Mouse (Mus musculus) lung, postnatal 10 days (tissue): ENCODE measurements around the gene Ankrd45.
"Not testable (repeated sequence)": the region's sequence is repeated elsewhere in the genome, so short reads cannot be mapped to it uniquely, and the experiment has no call there.

Source experiments
- DNase-seq: peaks from one replicate; pipeline ENCODE4 v3.0.0; 2021

Ankrd45 gene

GRCm38 (mm10) chr1:161142531-161143159, at the start of gene Ankrd45:
TSS of gene Ankrd45 (plus strand) at chr1:161142691.
- DNase-seq = peak; percentile 20

- no peak for DNase-seq
Measured at GRCm38 (mm10) chr1:161099721-161100405, 42.6 kb upstream of the Ankrd45 start.

- DNase-seq = no peak
Measured at GRCm38 (mm10) chr1:161103842-161104241, 38.6 kb upstream of the Ankrd45 start.

- DNase-seq = no peak
Measured at GRCm38 (mm10) chr1:161109216-161109615, 33.3 kb upstream of the Ankrd45 start.

- DNase-seq = no peak
Measured at GRCm38 (mm10) chr1:161114591-161114990, 27.9 kb upstream of the Ankrd45 start.

- no peak for DNase-seq
Measured at GRCm38 (mm10) chr1:161122661-161123418, 19.7 kb upstream of the Ankrd45 start.

GRCm38 (mm10) chr1:161126461-161126860, 16.0 kb upstream of the Ankrd45 start:
- DNase-seq = no peak

GRCm38 (mm10) chr1:161130726-161131664, 11.5 kb upstream of the Ankrd45 start, which contains the start of gene Klhl20:
TSS of gene Klhl20 (minus strand) at chr1:161131511.
- peak; percentile 96 for DNase-seq

GRCm38 (mm10) chr1:161139496-161139895, 3.0 kb upstream of the Ankrd45 start:
- DNase-seq = no peak

- DNase-seq = no peak
Measured at GRCm38 (mm10) chr1:161140026-161140762, 2.3 kb upstream of the Ankrd45 start.

- DNase-seq = no peak
Measured at GRCm38 (mm10) chr1:161143216-161143615, 725 bp downstream of the Ankrd45 start.

- not testable (repeated sequence) for DNase-seq
Measured at GRCm38 (mm10) chr1:161145611-161146010, 3.1 kb downstream of the Ankrd45 start.

GRCm38 (mm10) chr1:161147888-161148287, 5.4 kb downstream of the Ankrd45 start:
- no peak for DNase-seq

- no peak for DNase-seq
Measured at GRCm38 (mm10) chr1:161151098-161151497, 8.6 kb downstream of the Ankrd45 start.

GRCm38 (mm10) chr1:161156546-161156945, 14.1 kb downstream of the Ankrd45 start:
- DNase-seq = no peak

- DNase-seq = no peak
Measured at GRCm38 (mm10) chr1:161159214-161159613, 16.7 kb downstream of the Ankrd45 start, which contains the start of gene Tex50. TSS of gene Tex50 (minus strand) at chr1:161159314.

GRCm38 (mm10) chr1:161160266-161160665, 17.8 kb downstream of the Ankrd45 start:
- DNase-seq = no peak

GRCm38 (mm10) chr1:161170651-161171050, 28.2 kb downstream of the Ankrd45 start:
- DNase-seq = peak; percentile 76

GRCm38 (mm10) chr1:161180674-161181073, 38.2 kb downstream of the Ankrd45 start:
- peak; percentile 60 for DNase-seq

- DNase-seq = no peak
Measured at GRCm38 (mm10) chr1:161182386-161182785, 39.9 kb downstream of the Ankrd45 start.

GRCm38 (mm10) chr1:161183677-161184076, 41.2 kb downstream of the Ankrd45 start:
- DNase-seq = no peak

- no peak for DNase-seq
Measured at GRCm38 (mm10) chr1:161185431-161185830, 42.9 kb downstream of the Ankrd45 start.
